Mouse (Mus musculus): ENCODE results near the gene Capn2. TPM values are rescaled to one million over a fixed set of nuclear protein-coding genes. Genes with fewer than 3 reads are reported as not detected.

The Capn2 gene
- polyA plus RNA-seq, 1 experiment: 30.1 TPM

DNA sequence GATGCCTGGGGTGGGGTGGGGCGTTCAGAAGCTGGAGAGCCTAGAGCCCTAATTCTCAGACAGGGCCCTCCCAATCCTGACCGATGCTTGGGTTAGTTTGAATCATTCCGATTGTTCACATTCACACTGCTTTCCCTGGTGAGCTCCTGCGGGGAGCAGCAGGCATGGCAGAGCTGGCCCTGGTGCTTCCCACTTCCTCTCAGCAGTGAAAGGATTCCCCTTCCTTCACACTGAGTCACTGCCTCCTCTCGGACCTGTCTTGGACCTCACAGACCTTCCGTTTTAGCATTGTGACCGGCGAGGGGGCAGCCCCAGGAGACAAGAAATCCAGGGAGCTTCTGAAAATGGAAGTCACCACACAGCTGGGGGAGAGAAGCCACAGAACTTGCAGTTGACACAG is 5.6 kb downstream of the Capn2 start:
- H3K27ac ChIP-seq (ENCODE audit: control insufficient read depth, insufficient read depth, low read depth, low read length, poor library complexity): no peak overlapping the region
- WGBS: 75% methylated on average over 8 of the region's 8 CpGs
- no peaks in the 10 kb centered on the region; the same call in 1 of the 2 replicates for H3K4me1 ChIP-seq (ENCODE audit: control insufficient read depth, insufficient read depth, low read length)
- TF ChIP-seq POLR2A (IDR thresholded peaks at IDR 0.05; ENCODE audit: borderline replicate concordance, control insufficient read depth, low read depth, low read length) (no peak), CTCF (IDR thresholded peaks at IDR 0.05; ENCODE audit: control insufficient read depth, insufficient read depth, low read length) (no peak)
- H3K4me3 ChIP-seq (replicated peaks; ENCODE audit: control insufficient read depth, low read depth, low read length): no peak overlapping the region

- H3K4me1 ChIP-seq (ENCODE audit: control insufficient read depth, insufficient read depth, low read length): no peaks in the 10 kb centered on the region; the same call in 1 of the 2 replicates
- 85% methylated on average over 2 of the region's 2 CpGs for WGBS
- H3K27ac ChIP-seq (ENCODE audit: control insufficient read depth, insufficient read depth, low read depth, low read length, poor library complexity): no peak overlapping the region
- no peak overlapping the region for H3K4me3 ChIP-seq (replicated peaks; ENCODE audit: control insufficient read depth, low read depth, low read length)
- TF ChIP-seq CTCF (IDR thresholded peaks at IDR 0.05; ENCODE audit: control insufficient read depth, insufficient read depth, low read length) (no peak), POLR2A (IDR thresholded peaks at IDR 0.05; ENCODE audit: borderline replicate concordance, control insufficient read depth, low read depth, low read length) (no peak)
Measured at GRCm38 (mm10) chr1:182511073-182511472, 6.3 kb downstream of the Capn2 start.

DNA sequence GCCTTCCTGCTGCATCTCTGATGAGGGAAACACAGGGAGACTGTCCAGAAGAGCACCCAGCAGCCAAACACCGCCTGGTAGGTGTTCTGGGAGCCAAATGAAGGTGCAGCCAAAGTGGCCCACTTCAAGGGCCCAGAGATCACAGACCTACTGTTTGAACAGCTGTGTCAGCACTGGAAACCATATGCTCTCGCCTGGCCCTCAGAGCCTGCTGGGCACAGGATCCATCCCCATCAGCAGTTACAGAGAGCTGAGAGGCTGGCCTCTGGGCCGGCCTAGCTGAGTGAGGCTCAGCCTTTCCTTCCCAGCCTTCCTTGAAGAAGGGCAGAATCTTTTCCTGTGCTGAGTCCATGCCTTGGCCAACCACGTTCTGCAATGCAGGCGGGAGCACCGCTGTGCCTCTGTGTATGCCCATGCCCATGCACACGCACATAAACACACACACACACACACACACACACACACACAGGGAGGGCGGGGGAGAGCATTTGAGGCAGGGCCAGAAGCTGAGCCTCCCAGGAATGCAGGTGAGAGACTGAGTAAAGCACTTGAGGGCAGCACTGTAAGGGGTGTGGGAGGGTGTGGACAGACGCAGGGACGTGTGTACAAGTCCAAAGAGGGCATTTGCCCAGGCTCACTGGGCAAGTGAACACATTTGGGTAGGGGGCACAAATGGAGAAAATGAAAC is 8.2 kb downstream of the Capn2 start:
- WGBS: 88% methylated on average over 10 of the region's 10 CpGs
- Histone ChIP-seq H3K27ac (ENCODE audit: control insufficient read depth, insufficient read depth, low read depth, low read length, poor library complexity) (no peak overlapping the region), H3K4me3 (replicated peaks; ENCODE audit: control insufficient read depth, low read depth, low read length) (no peak overlapping the region), H3K4me1 (ENCODE audit: control insufficient read depth, insufficient read depth, low read length) (no peaks in the 10 kb centered on the region; the same call in 1 of the 2 replicates)
- TF ChIP-seq CTCF (IDR thresholded peaks at IDR 0.05; ENCODE audit: control insufficient read depth, insufficient read depth, low read length) (no peak), POLR2A (IDR thresholded peaks at IDR 0.05; ENCODE audit: borderline replicate concordance, control insufficient read depth, low read depth, low read length) (no peak)

DNA sequence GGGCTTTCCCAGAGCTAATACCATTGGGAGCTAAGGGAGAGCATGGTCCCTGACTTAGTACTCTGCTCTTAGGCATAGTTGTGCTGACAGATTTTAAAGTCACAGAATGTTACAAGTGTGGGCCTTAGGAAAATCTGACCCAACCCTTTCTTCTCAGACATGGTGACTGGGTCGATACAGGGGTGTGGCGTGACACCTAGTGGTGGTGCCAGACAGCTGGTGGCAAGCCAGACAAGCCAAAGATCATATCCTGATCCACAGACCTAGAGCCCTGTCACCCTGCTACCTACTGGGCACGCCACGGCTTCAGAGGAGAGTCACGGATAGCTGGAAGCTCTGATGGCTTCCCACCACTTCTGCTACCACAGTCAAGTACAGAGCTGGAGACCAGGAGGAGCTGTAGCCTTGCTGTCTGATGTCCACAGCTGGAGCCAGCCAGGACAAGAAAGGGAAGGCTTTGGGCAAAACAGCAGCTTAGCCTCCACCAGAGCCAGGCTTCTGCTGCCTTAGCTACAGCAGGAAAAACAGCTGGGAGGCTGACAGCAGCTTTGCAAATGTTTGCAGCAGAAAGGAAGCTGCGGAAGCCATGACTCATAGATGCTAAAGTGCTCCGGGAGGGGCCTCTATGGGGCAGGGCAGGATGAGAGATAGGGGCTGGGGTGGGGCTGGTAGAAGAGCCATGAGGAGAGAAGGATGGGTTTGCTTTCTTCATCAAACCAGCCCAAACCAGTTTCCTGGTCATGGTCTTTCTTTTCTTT is 11.0 kb downstream of the Capn2 start:
- no peaks in the 10 kb centered on the region; the same call in 1 of the 2 replicates for H3K4me1 ChIP-seq (ENCODE audit: control insufficient read depth, insufficient read depth, low read length)

GRCm38 (mm10) chr1:182505291-182505690 is 12.1 kb downstream of the Capn2 start:
- 74% methylated on average over 3 of the region's 3 CpGs for WGBS
- Histone ChIP-seq H3K27ac (ENCODE audit: control insufficient read depth, insufficient read depth, low read depth, low read length, poor library complexity) (no peak overlapping the region), H3K4me1 (ENCODE audit: control insufficient read depth, insufficient read depth, low read length) (no peaks in the 10 kb centered on the region; the same call in 1 of the 2 replicates), H3K4me3 (replicated peaks; ENCODE audit: control insufficient read depth, low read depth, low read length) (no peak overlapping the region)
- TF ChIP-seq POLR2A (IDR thresholded peaks at IDR 0.05; ENCODE audit: borderline replicate concordance, control insufficient read depth, low read depth, low read length) (no peak), CTCF (IDR thresholded peaks at IDR 0.05; ENCODE audit: control insufficient read depth, insufficient read depth, low read length) (no peak)

More for the DNA sequence above, 11.0 kb downstream of the Capn2 start:
- 18% methylated on average over 7 of the region's 7 CpGs for WGBS
- Histone ChIP-seq H3K4me3 (replicated peaks; ENCODE audit: control insufficient read depth, low read depth, low read length) (no peak overlapping the region), H3K27ac (ENCODE audit: control insufficient read depth, insufficient read depth, low read depth, low read length, poor library complexity) (0 out of 2 replicates have a peak overlapping the region, but pooled peaks have one; percentile 14)
- TF ChIP-seq POLR2A (IDR thresholded peaks at IDR 0.05; ENCODE audit: borderline replicate concordance, control insufficient read depth, low read depth, low read length): no peak
- TF ChIP-seq CTCF (IDR thresholded peaks at IDR 0.05; ENCODE audit: control insufficient read depth, insufficient read depth, low read length): peak; percentile 40

DNA sequence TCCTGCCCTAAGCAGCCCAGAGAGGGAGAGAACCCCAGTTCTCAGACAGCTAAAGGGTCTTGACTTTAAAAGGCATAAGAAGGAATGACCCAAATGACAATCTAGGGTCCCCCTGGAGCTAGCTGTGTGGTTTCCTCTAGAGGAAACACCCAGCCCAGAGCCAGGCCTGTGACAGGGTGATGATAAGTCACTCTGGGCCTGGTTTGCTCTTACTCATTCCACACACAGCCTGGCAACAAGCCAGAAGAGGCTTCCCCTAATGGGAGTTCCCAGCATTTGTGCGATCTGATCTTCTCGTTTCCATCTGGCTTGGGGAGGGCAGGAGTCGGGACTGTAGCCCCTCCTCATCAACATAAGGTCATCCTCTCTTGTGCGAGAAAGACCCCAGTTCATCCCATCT is 13.2 kb downstream of the Capn2 start:
- H3K4me1 ChIP-seq (ENCODE audit: control insufficient read depth, insufficient read depth, low read length): no peaks in the 10 kb centered on the region; the same call in 1 of the 2 replicates
- H3K4me3 ChIP-seq (replicated peaks; ENCODE audit: control insufficient read depth, low read depth, low read length): no peak overlapping the region

GRCm38 (mm10) chr1:182503206-182503900 is 14.1 kb downstream of the Capn2 start:
- no peaks in the 10 kb centered on the region; the same call in 1 of the 2 replicates for H3K4me1 ChIP-seq (ENCODE audit: control insufficient read depth, insufficient read depth, low read length)
- WGBS: 66% methylated on average over 13 of the region's 13 CpGs
- no peak overlapping the region for H3K27ac ChIP-seq (ENCODE audit: control insufficient read depth, insufficient read depth, low read depth, low read length, poor library complexity)
- no peak overlapping the region for H3K4me3 ChIP-seq (replicated peaks; ENCODE audit: control insufficient read depth, low read depth, low read length)
- TF ChIP-seq CTCF (IDR thresholded peaks at IDR 0.05; ENCODE audit: control insufficient read depth, insufficient read depth, low read length): no peak
- no peak for TF ChIP-seq POLR2A (IDR thresholded peaks at IDR 0.05; ENCODE audit: borderline replicate concordance, control insufficient read depth, low read depth, low read length)

More for the DNA sequence above, 13.2 kb downstream of the Capn2 start:
- 6% methylated on average over 4 of the region's 4 CpGs for WGBS
- TF ChIP-seq POLR2A (IDR thresholded peaks at IDR 0.05; ENCODE audit: borderline replicate concordance, control insufficient read depth, low read depth, low read length) (no peak), CTCF (IDR thresholded peaks at IDR 0.05; ENCODE audit: control insufficient read depth, insufficient read depth, low read length) (no peak)
- H3K27ac ChIP-seq (ENCODE audit: control insufficient read depth, insufficient read depth, low read depth, low read length, poor library complexity): no peak overlapping the region

Measured in bone marrow, adult 2 months (tissue).